In genomic region chr1:66467821-66468703, GRCm38 (mm10) we compare ENCODE assay signal across 9 mouse cellular contexts. TPM values are rescaled to one million over a fixed set of nuclear protein-coding genes. Genes with fewer than 3 reads are reported as not detected.
DNase-seq lines count a peak whose midpoint lies in the region; ATAC-seq and TF ChIP-seq lines count a peak whose summit lies in the region.
"Had no signal": no experiment of that assay in that cellular context is flagged by ENCODE, and none has a peak within 500 bp of the region (broad histone marks: within the 10 kb centered on the region; RNA-seq: fewer than 3 reads in every experiment).

TSS of gene Unc80 (plus strand) at chr1:66468367.

- no peaks in the 10 kb centered on the region for H3K9me3 ChIP-seq in megakaryocyte, embryonic 14.5 days
- no peaks in the 10 kb centered on the region for H3K9me3 ChIP-seq in kidney, embryonic 15.5 days (replicated peaks)
- H3K9me3 ChIP-seq in neural tube, embryonic 12.5 days: no peaks in the 10 kb centered on the region

- H3K4me2 ChIP-seq in kidney, embryonic 15.5 days: peak within 1 kb of the TSS; percentile 94
- peak within 1 kb of the TSS; percentile 89 for H3K4me2 ChIP-seq in neural tube, embryonic 12.5 days (replicated peaks)

- peaks cover 15% of the 10 kb centered on the region for H3K27me3 ChIP-seq in megakaryocyte, embryonic 14.5 days (replicated peaks)
- peaks cover 33% of the 10 kb centered on the region for H3K27me3 ChIP-seq in kidney, embryonic 15.5 days
- H3K27me3 ChIP-seq in liver, adult 2 months (ENCODE audit: control insufficient read depth, insufficient read depth, low read length): peaks cover 5% of the 10 kb centered on the region
- no peaks in the 10 kb centered on the region for H3K27me3 ChIP-seq in neural tube, embryonic 12.5 days (replicated peaks)

- no peaks in the 10 kb centered on the region for H3K36me3 ChIP-seq in megakaryocyte, embryonic 14.5 days (replicated peaks; ENCODE audit: low read length)
- no peaks in the 10 kb centered on the region for H3K36me3 ChIP-seq in kidney, embryonic 15.5 days
- H3K36me3 ChIP-seq in liver, adult 2 months (ENCODE audit: control insufficient read depth, insufficient read depth, low read length): no peaks in the 10 kb centered on the region
- no peaks in the 10 kb centered on the region for H3K36me3 ChIP-seq in neural tube, embryonic 12.5 days

- no peak for TF ChIP-seq CTCF in liver, adult 2 months (IDR thresholded peaks at IDR 0.05; ENCODE audit: low read depth, low read length)

- no peak for TF ChIP-seq POLR2A in liver, adult 2 months (IDR thresholded peaks at IDR 0.05; ENCODE audit: extremely low read depth, insufficient read depth, low read length)

- DNase-seq in gastrocnemius, postnatal 25 days: peak; percentile 25
- peak; percentile 9 for DNase-seq in liver, adult 2 months (ENCODE audit: extremely low read depth, low read depth, low spot score)
- DNase-seq in urinary bladder, postnatal 36 days (ENCODE audit: low spot score in 2 of 2): peak; percentile 8 to 11

- no peaks in the 10 kb centered on the region for H3K79me2 ChIP-seq in liver, adult 2 months (ENCODE audit: control insufficient read depth, insufficient read depth, low read length)

- peak within 1 kb of the TSS; percentile 14; the same call in 1 of the 2 replicates for H3K9ac ChIP-seq in kidney, embryonic 15.5 days
- H3K9ac ChIP-seq in liver, adult 2 months (ENCODE audit: low read depth, low read length): no peak within 1 kb of the TSS
- peak within 1 kb of the TSS; percentile 79 for H3K9ac ChIP-seq in neural tube, embryonic 12.5 days

- peaks cover 8% of the 10 kb centered on the region; the same call in 1 of the 2 replicates for H3K4me1 ChIP-seq in megakaryocyte, embryonic 14.5 days
- H3K4me1 ChIP-seq in kidney, embryonic 15.5 days: peaks cover 12% of the 10 kb centered on the region
- no peaks in the 10 kb centered on the region for H3K4me1 ChIP-seq in liver, adult 2 months (ENCODE audit: control insufficient read depth, insufficient read depth, low read length)
- no peaks in the 10 kb centered on the region for H3K4me1 ChIP-seq in neural tube, embryonic 12.5 days

- ATAC-seq in megakaryocyte, adult 5-6 weeks (ENCODE audit: poor library complexity, severe bottlenecking): no peak
- peak; percentile 69; the same call in 1 of the 2 replicates for ATAC-seq in common myeloid progenitor, adult 5-6 weeks (replicated peaks; ENCODE audit: low read depth, poor library complexity, severe bottlenecking)
- ATAC-seq in kidney, embryonic 15.5 days (replicated peaks; ENCODE audit: low FRiP score): peak; percentile 97
- peak; percentile 93 for ATAC-seq in neural tube, embryonic 12.5 days (ENCODE audit: low FRiP score, low read depth)

- H3K27ac ChIP-seq in kidney, embryonic 15.5 days: no peak within 1 kb of the TSS
- no peak within 1 kb of the TSS for H3K27ac ChIP-seq in liver, adult 2 months (replicated peaks; ENCODE audit: insufficient read depth, low read depth, low read length)
- H3K27ac ChIP-seq in neural tube, embryonic 12.5 days: no peak within 1 kb of the TSS

- WGBS in kidney, embryonic 15.5 days: 1% methylated on average over 63 of the region's 83 CpGs
- WGBS in liver, adult 2 months: 2% methylated on average over 65 of the region's 83 CpGs
- under 1% methylated on average over 82 of the region's 83 CpGs for WGBS in neural tube, embryonic 12.5 days

- peak within 1 kb of the TSS; percentile 15 for H3K4me3 ChIP-seq in megakaryocyte, embryonic 14.5 days (replicated peaks)
- peak within 1 kb of the TSS; percentile 57 for H3K4me3 ChIP-seq in kidney, embryonic 15.5 days (replicated peaks)
- H3K4me3 ChIP-seq in liver, adult 2 months (ENCODE audit: insufficient read depth, low read depth, low read length): peak within 1 kb of the TSS; percentile 40; the same call in 1 of the 2 replicates
- H3K4me3 ChIP-seq in neural tube, embryonic 12.5 days: peak within 1 kb of the TSS; percentile 76

RNA-seq across cellular contexts. Expression of gene Unc80, which starts in this region (rescaled TPM):
- not detected in 2 replicates for polyA plus RNA-seq in megakaryocyte, embryonic 14.5 days (2012; ENCODE audit: insufficient read depth, low replicate concordance)
- not detected in 2 replicates for total RNA-seq in megakaryocyte, adult 5-6 weeks (2015)
- not detected in 2 replicates for total RNA-seq in megakaryocyte, adult 5-6 weeks (2017)
- not detected in 2 replicates for total RNA-seq in common myeloid progenitor, adult 5-6 weeks (2017)
- under 1 TPM; 0.05 to 0.13 TPM for total RNA-seq in gastrocnemius, postnatal 25 days (2021)
- polyA plus RNA-seq in kidney, embryonic 15.5 days (2015; fragmentation: Nextera tagmentation; extraction: Ambion mirVana): 0.09 and 0.13 TPM in 2 replicates
- total RNA-seq in liver, adult 2 months (2014; rRNA removed): under 0.01 TPM in 2 replicates
- not detected in 2 replicates for polyA plus RNA-seq in liver, adult 2 months (2012; rRNA removed)
- 1.4 and 2.2 TPM in 2 replicates for polyA plus RNA-seq in neural tube, embryonic 12.5 days (2016; fragmentation: Nextera tagmentation; extraction: Ambion mirVana)
- polyA plus RNA-seq: spleen, adult 2 months had no signal

Comparison
In these comparisons a context has a peak if more than half of its experiments do, and no peak if none do; other contexts are left out.
1. Peak in ATAC-seq in common myeloid progenitor, adult 5-6 weeks; RNA of the gene not detected or under 1 TPM.
2. Peak in DNase-seq in gastrocnemius, postnatal 25 days; RNA of the gene not detected or under 1 TPM.
3. Peak in ATAC-seq, H3K4me3 ChIP-seq, H3K9ac ChIP-seq and H3K4me2 ChIP-seq in kidney, embryonic 15.5 days; RNA of the gene not detected or under 1 TPM.
4. Peak in DNase-seq and H3K4me3 ChIP-seq in liver, adult 2 months; RNA of the gene not detected or under 1 TPM.
5. H3K4me3 ChIP-seq: peak in every context shown above with its lines; median percentile 76 in neural tube, embryonic 12.5 days; 57 in kidney, embryonic 15.5 days; 40 in liver, adult 2 months; 15 in megakaryocyte, embryonic 14.5 days.